Mouse (Mus musculus) heart, postnatal 0 days (tissue): ENCODE results near the gene Ggnbp2. TPM values are rescaled to one million over a fixed set of nuclear protein-coding genes. Genes with fewer than 3 reads are reported as not detected.
A peak's percentile ranks its signal among the peaks of the same experiment; 100 is the strongest.

Source experiments
- ATAC-seq: fragments of 200-750 bp; cut with Nextera tagmentation; 2 replicates; pipeline ENCODE4 v1.8.0; 2017; ENCODE audit warnings: low read depth, moderate number of reproducible peaks, moderate library complexity; ENCODE audit not compliant: insufficient read depth
- DNase-seq: peaks from one replicate; pipeline ENCODE4 v3.0.0-alpha.2; 2016; ENCODE audit warnings: low spot score
- H3K27ac ChIP-seq: fragments of 300-500 bp; sonication (generic); 2 replicates; pipeline ENCODE4 v1.5.1; 2014; ENCODE audit warnings: low read depth, mild to moderate bottlenecking
- H3K27me3 ChIP-seq: fragments of 300-500 bp; sonication (generic); 2 replicates; pipeline ENCODE4 v1.6.1; 2014; ENCODE audit warnings: low read length, mixed read lengths; ENCODE audit not compliant: control insufficient read depth, insufficient read depth
- H3K36me3 ChIP-seq: fragments of 300-500 bp; sonication (generic); replicated peaks from 2 replicates; pipeline ENCODE4 v1.6.1; 2014; ENCODE audit warnings: low read length, mixed read lengths; ENCODE audit not compliant: control insufficient read depth, insufficient read depth
- H3K4me1 ChIP-seq: fragments of 300-500 bp; sonication (generic); 2 replicates; pipeline ENCODE4 v1.6.1; 2014; ENCODE audit warnings: antibody characterized with exemption; ENCODE audit not compliant: control insufficient read depth, insufficient read depth
- H3K4me2 ChIP-seq: fragments of 300-500 bp; sonication (generic); 2 replicates; pipeline ENCODE4 v1.6.1; 2014; ENCODE audit warnings: low read depth, mild to moderate bottlenecking, low read length, moderate library complexity
- H3K4me3 ChIP-seq: fragments of 300-500 bp; sonication (generic); 2 replicates; pipeline ENCODE4 v1.5.1; 2014; ENCODE audit warnings: low read depth, low read length
- H3K9ac ChIP-seq: fragments of 300-500 bp; sonication (generic); replicated peaks from 2 replicates; pipeline ENCODE4 v1.6.1; 2014; ENCODE audit warnings: low read depth, low read length, mixed read lengths
- H3K9me3 ChIP-seq: fragments of 300-500 bp; sonication (generic); replicated peaks from 2 replicates; pipeline ENCODE4 v1.6.1; 2016; ENCODE audit warnings: low read length; ENCODE audit not compliant: control insufficient read depth
- CTCF ChIP-seq: IDR thresholded peaks from 2 replicates; pipeline ENCODE4 v1.5.1; 2016; ENCODE audit warnings: antibody characterized with exemption, control low read depth, low read depth
- EP300 ChIP-seq: IDR thresholded peaks from 2 replicates; pipeline ENCODE4 v1.6.1; 2016; ENCODE audit warnings: antibody characterized with exemption, low read depth
- WGBS: fragments of 180-500 bp; shearing (Covaris S2); extraction: QIAGEN DNeasy Blood & Tissue Kit; methylation state at CpG from one replicate; pipeline ENCODE4 v1.1.7; 2014; 5-methylcytosine and 5-hydroxymethylcytosine counted together
- polyA plus RNA-seq: library from polyadenylated mRNA; unstranded; fragments of >200 nt; fragmentation: Nextera tagmentation; extraction: Ambion mirVana; gene quantifications from 2 replicates; pipeline ENCODE4 v1.2.1, GENCODE M21; 2015
- total RNA-seq: library from RNA; depleted of rRNA; stranded (reverse); fragments of >200 nt; gene quantifications from 2 replicates; pipeline ENCODE4 v1.2.3, GENCODE M21; 2014; ENCODE audit warnings: low replicate concordance

Ggnbp2 gene
- total and polyA plus RNA-seq, 2 experiments from 2014 or later, result 35.0 to 39.4 TPM

DNA sequence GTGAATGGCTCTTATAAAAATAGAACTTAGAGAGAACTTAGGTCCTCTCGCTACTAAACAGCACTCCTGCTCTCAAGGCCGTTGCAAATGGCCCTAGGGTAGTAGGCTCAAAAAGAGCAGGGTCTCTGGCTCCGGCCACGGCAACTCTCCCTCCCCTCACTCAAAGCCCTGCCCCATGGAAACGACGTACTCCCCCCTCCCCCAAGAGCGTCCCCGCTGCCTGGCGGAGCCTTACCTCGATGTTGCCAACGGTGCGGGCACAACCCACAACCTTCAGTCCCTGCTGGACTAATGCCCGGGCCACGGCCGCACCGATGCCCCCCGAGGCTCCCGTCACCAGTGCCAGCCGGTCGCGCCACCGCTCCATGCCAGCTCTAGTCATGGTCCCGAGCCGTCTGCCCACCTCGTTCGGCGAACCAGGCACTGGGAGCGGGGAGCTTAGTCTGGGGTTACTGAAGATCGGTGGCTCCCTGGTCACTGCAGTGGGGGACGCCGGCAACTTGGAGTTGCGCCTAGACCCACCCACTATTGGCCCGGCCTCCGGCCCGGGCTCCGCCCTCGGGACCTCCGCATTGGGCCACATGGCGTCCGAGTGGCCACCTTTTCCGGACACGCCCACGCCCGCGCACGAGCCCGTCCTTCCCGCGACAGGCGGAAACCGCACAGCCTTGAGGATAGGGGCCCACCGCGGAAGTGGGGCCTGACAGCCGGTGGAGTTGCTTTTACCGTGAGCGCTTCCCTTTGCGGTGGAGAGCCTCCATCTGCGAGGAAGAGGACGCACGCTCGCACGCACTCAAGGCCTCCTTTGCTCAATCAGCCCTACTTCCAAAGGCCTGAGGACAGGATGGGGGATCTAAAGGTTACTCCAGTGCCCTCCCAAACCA, 41.9 kb downstream of the Ggnbp2 start, which contains the start of gene Dhrs11:
Gene Dhrs11 (minus strand): TSS at position 479 of the 884 bp plus-strand sequence.
- ATAC-seq (peak; percentile 93), DNase-seq (peak; percentile 91)
- H3K36me3 ChIP-seq, result peaks cover 27% of the 10 kb centered on the region
- WGBS, result under 1% methylated on average over 61 of the region's 62 CpGs
- H3K4me3 ChIP-seq, result peak within 1 kb of the TSS; percentile 89
- H3K27me3 ChIP-seq, result no peaks in the 10 kb centered on the region
- H3K4me2 ChIP-seq, result peak within 1 kb of the TSS; percentile 74
- H3K9me3 ChIP-seq, result no peaks in the 10 kb centered on the region
- H3K9ac ChIP-seq, result peak within 1 kb of the TSS; percentile 78
- H3K4me1 ChIP-seq, result peaks cover 27% of the 10 kb centered on the region
- TF ChIP-seq EP300 (peak; percentile 88; the same call in 1 of the 2 replicates), CTCF (no peak)
- H3K27ac ChIP-seq, result peak within 1 kb of the TSS; percentile 97

GRCm38 (mm10) chr11:84827901-84828503, 42.6 kb downstream of the Ggnbp2 start:
- Histone ChIP-seq H3K4me3 (peak overlapping the region; percentile 89), H3K9ac (peak overlapping the region; percentile 78), H3K36me3 (peaks cover 21% of the 10 kb centered on the region), H3K9me3 (no peaks in the 10 kb centered on the region), H3K4me1 (peaks cover 34% of the 10 kb centered on the region), H3K27me3 (no peaks in the 10 kb centered on the region), H3K4me2 (peak overlapping the region; percentile 74), H3K27ac (peak overlapping the region; percentile 97)
- WGBS, result 36% methylated on average over 3 of the region's 3 CpGs
- DNase-seq (peak; percentile 29), ATAC-seq (no peak)
- no peak for TF ChIP-seq CTCF
- TF ChIP-seq EP300, result no peak

- no peak for TF ChIP-seq EP300
- no peak for TF ChIP-seq CTCF
- DNase-seq (peak; percentile 30), ATAC-seq (no peak)
- Histone ChIP-seq H3K36me3 (peaks cover 16% of the 10 kb centered on the region), H3K27ac (peak overlapping the region; percentile 97), H3K4me3 (peak overlapping the region; percentile 89), H3K27me3 (no peaks in the 10 kb centered on the region), H3K4me1 (peaks cover 39% of the 10 kb centered on the region), H3K4me2 (peak overlapping the region; percentile 74), H3K9me3 (no peaks in the 10 kb centered on the region), H3K9ac (peak overlapping the region; percentile 78)
Observed at GRCm38 (mm10) chr11:84827492-84827891, 43.1 kb downstream of the Ggnbp2 start.

- H3K4me2 ChIP-seq, result peak overlapping the region; percentile 74
- H3K9me3 ChIP-seq, result no peaks in the 10 kb centered on the region
- 12% methylated on average over 3 of the region's 3 CpGs for WGBS
- H3K27me3 ChIP-seq, result no peaks in the 10 kb centered on the region
- H3K4me3 ChIP-seq, result peak overlapping the region; percentile 89
- peaks cover 16% of the 10 kb centered on the region for H3K36me3 ChIP-seq
- TF ChIP-seq EP300 (peak; percentile 47; the same call in 1 of the 2 replicates), CTCF (no peak)
- peak; percentile 58 for ATAC-seq
- DNase-seq, result peak; percentile 92
- H3K9ac ChIP-seq, result peak overlapping the region; percentile 48
- H3K4me1 ChIP-seq, result peaks cover 45% of the 10 kb centered on the region
- peak overlapping the region; percentile 97 for H3K27ac ChIP-seq
Observed at GRCm38 (mm10) chr11:84826185-84826584, 44.4 kb downstream of the Ggnbp2 start.

DNA sequence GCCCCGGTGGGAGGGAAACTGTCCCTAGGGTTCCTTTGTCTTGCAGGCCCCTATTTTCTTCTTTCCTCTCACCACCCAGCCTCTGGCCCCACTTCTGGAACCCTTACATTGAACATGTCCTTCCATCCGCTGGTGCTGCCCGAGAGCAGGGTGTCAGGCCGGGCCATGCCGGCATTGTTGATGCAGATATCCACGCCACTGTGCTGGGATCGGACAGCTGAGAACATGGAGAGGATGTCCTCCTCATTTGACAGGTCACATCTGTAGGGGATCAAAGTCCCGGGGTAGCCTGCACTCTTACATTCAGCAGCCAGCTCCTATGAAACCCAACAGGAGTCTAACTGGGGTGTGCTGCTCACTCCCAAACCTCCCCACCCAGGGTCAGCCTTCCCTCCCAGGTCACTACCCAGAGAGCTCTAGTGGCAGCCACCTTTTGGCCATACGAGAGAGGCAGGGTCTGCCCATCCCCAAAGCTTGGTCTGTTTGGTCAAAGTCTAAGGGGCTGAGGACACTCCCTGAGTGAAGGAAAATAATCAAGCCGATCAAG, 45.3 kb downstream of the Ggnbp2 start:
- Histone ChIP-seq H3K4me1 (peaks cover 45% of the 10 kb centered on the region), H3K27me3 (no peaks in the 10 kb centered on the region), H3K4me3 (0 out of 2 replicates have a peak overlapping the region, but pooled peaks have one; percentile 89), H3K4me2 (peak overlapping the region; percentile 74), H3K27ac (peak overlapping the region; percentile 97), H3K36me3 (peaks cover 21% of the 10 kb centered on the region), H3K9ac (peak overlapping the region; percentile 48), H3K9me3 (no peaks in the 10 kb centered on the region)
- DNase-seq (no peak), ATAC-seq (no peak)
- TF ChIP-seq EP300 (no peak), CTCF (no peak)
- 68% methylated on average over 10 of the region's 10 CpGs for WGBS
